Mouse (Mus musculus) inflammation-experienced regulatory T-cells, adult 16 weeks (primary cell): ENCODE data around the gene Atp5g1. TPM values are rescaled to one million over a fixed set of nuclear protein-coding genes. Genes with fewer than 3 reads are reported as not detected.

Experiments
- polyA plus RNA-seq: library from polyadenylated mRNA; unstranded; fragments of 100-300 nt; shearing (Covaris generic); gene quantifications from one replicate; pipeline ENCODE4 v1.2.1, GENCODE M21; 2017

Atp5g1 gene
- polyA plus RNA-seq, result 380 TPM

GRCm38 (mm10) chr11:96075509-96076220 is at the start of gene Atp5g1:
Gene Atp5g1, minus strand, starts transcription at chr11:96075670.

DNA sequence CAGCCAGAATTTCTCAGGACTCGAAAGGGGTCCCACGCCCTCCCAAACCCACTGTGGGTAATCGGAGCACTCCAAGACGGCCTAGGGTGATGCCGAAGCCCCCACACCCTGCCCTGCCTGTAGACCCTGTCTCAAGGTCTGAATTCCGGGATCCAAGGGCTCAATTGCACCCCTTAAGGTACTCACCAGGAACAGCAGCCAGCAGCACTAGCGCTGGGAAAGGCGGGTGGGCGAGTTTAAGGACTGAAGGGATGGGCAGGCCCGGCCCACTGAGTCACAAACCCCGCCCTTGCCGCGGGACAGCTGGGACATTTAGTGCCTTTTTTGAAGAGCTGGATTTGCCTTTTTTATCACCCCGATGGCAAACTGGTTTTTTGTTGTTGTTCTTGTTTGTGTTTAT is 36.3 kb upstream of the Atp5g1 start, which contains the start of gene Calcoco2:
Gene Calcoco2 (minus strand): TSS at position 214 of the 400 bp plus-strand sequence.

DNA sequence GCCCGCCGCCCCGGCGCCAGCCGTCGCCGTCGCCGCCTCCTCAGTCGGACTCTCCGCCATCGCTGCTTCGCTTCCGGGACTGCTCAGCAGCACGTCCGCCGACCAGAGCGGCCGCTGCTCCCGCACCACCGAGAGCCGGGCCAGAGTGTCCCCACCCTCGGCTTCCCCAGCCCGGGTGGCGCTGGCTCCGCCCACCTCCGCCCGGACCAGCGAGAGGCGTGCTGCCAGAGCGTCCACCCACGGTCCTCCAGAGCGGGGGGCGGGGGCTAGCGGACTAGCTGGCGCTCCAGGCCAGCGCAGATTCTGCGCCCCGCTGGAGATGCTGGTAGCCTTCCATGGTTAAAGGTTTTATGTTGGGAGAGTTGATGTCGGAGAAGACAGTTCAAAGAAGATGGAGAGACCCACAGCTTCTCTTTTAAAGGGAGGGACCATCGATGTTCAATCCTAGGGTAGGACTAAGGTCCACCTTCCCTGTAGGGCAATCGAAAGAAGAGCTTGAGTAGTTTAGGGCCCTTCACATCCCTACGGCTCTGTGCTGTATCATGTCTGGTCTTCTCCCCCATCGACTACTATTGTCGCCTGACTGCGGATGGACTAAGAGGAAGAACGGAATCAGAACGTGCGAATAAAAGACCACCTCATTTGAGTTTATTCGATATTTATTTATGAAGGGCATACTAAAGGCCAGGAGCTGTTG is 10.1 kb downstream of the Atp5g1 start, which contains the start of gene Ube2z:
Gene Ube2z (minus strand): TSS at position 174 of the 697 bp plus-strand sequence.

DNA sequence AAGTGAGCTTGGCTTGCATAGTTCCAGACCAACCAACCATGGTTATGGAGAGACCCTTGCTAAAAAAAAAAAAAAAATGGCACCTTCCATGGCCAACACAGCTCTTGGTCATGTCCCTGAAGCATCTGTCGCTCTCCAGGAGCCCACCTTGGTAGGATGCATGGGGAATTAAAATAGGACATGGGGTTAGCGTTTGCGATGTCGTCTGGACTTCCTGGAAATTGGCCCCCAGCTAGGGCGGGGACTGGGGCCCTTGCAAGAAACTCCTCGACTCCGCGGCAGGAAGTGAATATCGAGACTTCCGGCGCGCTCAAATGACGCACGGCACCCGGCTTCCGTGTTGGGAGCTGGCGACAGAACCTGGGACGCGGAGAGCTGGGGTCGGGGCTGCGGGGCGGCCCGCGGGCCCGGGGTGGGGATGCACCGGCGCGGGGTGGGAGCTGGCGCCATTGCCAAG is 40.8 kb downstream of the Atp5g1 start, which contains the start of gene Snf8:
Gene Snf8 (plus strand): TSS at position 290 of the 457 bp plus-strand sequence.

Other genes starting within 250 kb of the Atp5g1 start
- 47.1 TPM for gene Gngt2, start 238.5 kb downstream of the Atp5g1 start, polyA plus RNA-seq
- 75.8 TPM for gene Abi3, start 233.2 kb downstream of the Atp5g1 start, polyA plus RNA-seq
- not detected for gene B4galnt2, start 160.8 kb downstream of the Atp5g1 start, polyA plus RNA-seq
- not detected for gene Igf2bp1, start 69.7 kb downstream of the Atp5g1 start, polyA plus RNA-seq
- gene Gip, start 51.1 kb downstream of the Atp5g1 start, polyA plus RNA-seq, result not detected
- gene Snf8, start 40.8 kb downstream of the Atp5g1 start, polyA plus RNA-seq, result 82.5 TPM
- gene Ube2z, start 10.3 kb downstream of the Atp5g1 start, polyA plus RNA-seq, result 10.2 TPM
- gene Calcoco2, start 36.3 kb upstream of the Atp5g1 start, polyA plus RNA-seq, result not detected
- gene Ttll6, start 58.1 kb upstream of the Atp5g1 start, polyA plus RNA-seq, result not detected
- not detected for gene Hoxb13, start 118.6 kb upstream of the Atp5g1 start, polyA plus RNA-seq
- gene Hoxb9, start 195.8 kb upstream of the Atp5g1 start, polyA plus RNA-seq, result not detected
- not detected for gene Hoxb8, start 206.2 kb upstream of the Atp5g1 start, polyA plus RNA-seq
- gene Hoxb7, start 211.0 kb upstream of the Atp5g1 start, polyA plus RNA-seq, result not detected
- not detected for gene Hoxb6, start 216.8 kb upstream of the Atp5g1 start, polyA plus RNA-seq
- not detected for gene Hoxb5, start 227.7 kb upstream of the Atp5g1 start, polyA plus RNA-seq
- 0.33 TPM for gene Hoxb4, start 242.6 kb upstream of the Atp5g1 start, polyA plus RNA-seq
- not detected for gene Hoxb3, start 247.7 kb upstream of the Atp5g1 start, polyA plus RNA-seq